Mouse (Mus musculus) left cerebral cortex, postnatal 4 days (tissue): ENCODE measurements around the gene Gm14862. TPM values are rescaled to one million over a fixed set of nuclear protein-coding genes. Genes with fewer than 3 reads are reported as not detected.

Source experiments
- DNase-seq: peaks from one replicate; pipeline ENCODE4 v3.0.0-alpha.2; 2022
- intact Hi-C: fragments of 180-260 bp; cut with DNase I; formaldehyde crosslinking; loops from one replicate; pipeline ENCODE4 v1.15.1; 2025
- total RNA-seq, 2 experiments: library from RNA; stranded (reverse); gene quantifications; 2 replicates each; pipeline ENCODE4 v1.2.3; 2021

Gm14862 gene
- total RNA-seq, 2 experiments from 2014 or later: not detected

DNA sequence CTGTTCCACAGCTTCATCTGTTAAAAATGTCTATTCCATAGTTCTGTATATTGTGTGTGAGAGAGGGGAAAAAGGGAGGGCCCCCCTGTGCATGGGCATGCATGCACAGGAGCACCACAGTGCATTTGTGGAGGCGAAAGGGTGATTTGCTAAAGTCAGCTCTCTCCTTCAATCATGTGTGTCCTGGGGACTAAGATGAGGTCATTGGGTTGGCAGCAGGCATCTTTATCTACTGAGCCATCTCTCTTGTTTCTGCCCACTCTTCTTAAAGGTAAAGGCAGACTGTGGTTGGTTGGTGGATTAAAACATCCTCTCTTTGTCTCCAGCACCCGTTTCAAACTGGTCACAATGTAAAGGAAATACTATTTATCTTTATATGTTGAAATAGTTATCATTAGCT is 29.6 kb downstream of the Gm14862 start:
- intact Hi-C loops: no loop called here
- no peak for DNase-seq

DNA sequence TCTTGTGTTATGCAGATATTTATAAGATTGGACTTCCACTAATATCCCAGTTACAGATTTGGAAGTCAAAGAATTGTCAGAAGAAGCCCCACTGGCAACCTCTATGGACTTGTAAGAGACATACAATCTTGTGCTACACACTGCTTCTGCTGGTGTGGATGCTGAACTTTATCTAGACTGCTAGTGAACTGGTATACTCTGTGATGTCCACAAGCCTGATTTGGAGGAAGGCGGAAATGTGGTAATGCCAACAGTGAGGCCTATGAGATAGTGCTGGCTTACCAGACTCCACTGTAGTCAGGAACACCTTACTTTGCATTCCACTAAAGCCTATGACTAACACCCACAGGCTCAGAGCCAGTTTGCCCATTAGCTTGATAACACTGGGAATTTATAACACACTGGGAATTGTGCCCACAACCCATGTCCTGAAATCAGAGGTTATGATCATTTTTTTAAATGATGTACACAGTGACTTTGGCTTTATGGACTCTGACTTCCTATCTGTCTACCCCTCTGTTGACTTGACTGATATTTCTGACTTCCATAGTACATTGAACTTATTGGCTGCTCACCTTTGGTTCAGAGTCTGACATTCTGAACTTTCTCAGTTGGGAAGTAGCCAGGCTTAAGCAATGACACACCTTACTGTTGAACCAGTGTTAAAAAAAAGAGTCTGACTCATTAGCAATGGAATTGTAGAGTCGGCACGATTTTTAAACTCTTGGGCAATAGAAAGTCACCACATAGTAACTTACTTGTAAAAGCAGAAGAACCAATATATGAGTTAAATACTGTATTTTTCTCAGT is 34.1 kb downstream of the Gm14862 start:
- DNase-seq: no peak
- intact Hi-C loops: no loop called here

DNA sequence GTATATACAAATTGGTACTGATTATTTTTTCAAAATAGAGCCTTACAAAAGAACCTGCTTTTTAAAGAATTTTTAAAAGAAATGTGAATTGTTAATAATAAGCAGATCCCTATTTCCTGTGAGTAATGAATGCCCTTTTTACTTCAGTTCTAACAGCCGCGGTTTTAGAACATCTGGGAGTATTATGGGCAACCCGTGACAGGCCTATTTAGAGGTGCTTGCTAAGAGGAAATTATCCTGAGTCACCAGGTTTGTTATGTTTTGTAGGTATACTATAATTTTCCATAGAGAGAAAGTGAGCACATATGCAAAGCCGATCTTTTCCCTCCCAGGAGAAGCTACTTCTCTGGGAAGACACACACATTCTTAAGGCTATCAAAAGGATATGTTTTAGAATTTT is 35.0 kb downstream of the Gm14862 start:
- intact Hi-C loops: no loop called here
- no peak for DNase-seq

DNA sequence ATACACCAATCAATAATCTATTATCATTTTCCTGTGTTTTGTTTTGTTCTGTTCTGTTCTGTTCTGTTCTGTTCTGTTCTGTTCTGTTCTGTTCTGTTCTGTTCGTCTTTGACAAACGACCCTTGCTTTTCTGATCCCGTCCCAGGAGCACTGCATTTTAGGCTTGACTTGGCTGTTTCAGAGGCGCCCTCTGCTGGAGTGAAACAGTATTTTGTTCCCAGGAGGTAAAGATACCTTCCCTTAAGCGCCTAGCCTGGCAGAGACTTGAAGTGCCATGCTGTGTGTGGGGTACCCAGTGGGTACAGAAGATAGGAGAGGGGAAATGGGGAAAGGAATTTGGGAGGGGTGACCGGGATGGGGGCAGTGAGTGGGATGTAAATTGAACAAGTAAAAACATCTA is 35.5 kb downstream of the Gm14862 start:
- DNase-seq: peak; percentile 45
- intact Hi-C loops: no loop called here

DNA sequence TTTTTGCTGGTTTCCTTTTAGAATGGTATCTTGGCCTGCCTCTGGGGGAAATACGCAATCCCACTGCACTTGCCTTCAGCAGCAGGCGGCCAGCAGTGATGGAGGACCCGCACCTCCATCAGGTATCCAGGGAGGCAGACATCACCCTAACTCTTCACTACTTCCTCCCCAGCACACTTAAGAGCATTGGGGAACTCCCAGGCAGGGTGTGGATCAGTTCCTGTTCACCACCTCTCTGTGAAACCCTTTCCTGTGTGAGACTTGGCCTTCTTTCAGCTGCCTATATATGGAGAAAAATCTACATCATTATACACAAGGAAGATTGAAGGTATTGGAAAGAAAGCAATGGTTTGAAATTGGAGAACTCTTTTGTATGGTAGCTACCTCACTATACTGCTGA is 37.1 kb downstream of the Gm14862 start:
- intact Hi-C loops: no loop called here
- no peak for DNase-seq

DNA sequence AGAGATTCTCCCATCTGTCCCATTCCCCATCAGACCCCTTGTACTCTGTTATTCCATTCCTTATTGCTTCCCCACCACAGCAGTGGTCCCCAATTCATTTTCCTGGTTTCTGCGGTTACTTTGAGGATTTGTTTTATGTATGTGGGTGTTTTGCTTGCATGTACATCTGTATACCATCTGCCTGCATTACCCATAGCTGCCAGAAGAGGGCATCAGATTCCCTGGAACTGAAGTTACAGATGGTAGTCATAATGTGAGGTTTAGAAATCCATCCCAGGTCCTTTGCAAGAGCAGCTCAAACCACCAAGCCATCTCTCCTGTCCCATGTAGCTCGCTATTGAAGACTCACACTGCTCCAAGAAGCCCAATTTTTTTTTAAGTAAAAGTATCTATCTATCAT is 40.5 kb downstream of the Gm14862 start:
- intact Hi-C loops: no loop called here

DNA sequence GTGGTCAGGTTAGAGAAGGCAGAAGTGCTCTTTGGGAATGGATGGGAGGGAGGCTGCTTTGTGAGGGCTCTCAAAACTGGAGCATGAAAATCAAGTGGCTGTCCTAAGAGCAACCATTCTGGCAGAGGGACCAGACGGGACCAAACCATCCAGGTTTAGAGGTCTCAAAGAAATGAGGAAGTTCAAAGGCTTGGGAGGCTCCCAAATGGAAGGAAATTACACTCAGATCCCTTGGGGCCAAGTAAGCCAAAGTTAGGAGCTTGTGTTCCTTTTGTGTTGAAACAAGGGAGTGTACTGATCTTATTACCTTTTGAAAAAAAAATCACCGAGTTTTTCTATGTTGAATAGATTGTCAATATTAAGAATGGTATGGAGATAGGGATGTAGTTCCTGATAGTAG is 51.6 kb downstream of the Gm14862 start:
- intact Hi-C loops: loop anchor here (10.0 kb wide), 1 partner anchor 860 kb away; no protein-coding TSS in a partner anchor
- DNase-seq: no peak

More for the DNA sequence above, 40.5 kb downstream of the Gm14862 start:
- DNase-seq: peak; percentile 3

DNA sequence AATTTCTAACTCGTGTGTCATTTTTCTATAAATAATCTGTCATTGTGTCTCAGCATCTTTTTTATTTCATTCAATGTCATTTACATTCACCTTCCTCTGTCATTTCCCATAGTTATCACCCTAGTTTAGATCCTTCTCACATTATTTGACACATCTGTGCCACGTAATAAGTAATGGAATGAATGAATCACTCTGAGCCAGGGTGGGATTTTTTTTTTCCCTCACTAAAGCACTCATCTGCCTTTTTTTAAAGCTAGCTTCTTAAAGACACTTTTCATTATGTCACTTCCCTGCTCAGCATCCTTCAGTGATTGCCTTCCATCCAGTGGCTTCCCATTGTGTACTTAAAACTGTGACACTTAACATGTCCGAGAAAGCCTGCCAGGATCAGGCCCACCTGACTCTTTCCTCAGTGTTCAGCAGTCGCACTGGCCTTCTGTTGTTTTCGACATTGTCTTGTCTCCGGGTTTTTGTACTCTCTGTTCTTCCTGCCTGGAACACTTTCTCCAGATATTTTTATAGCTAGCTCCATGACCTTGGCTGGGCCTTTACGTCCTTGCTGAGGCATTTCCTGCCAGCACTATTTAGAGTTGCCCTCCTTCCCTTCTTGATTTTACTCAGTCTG is 53.8 kb downstream of the Gm14862 start:
- no peak for DNase-seq
- intact Hi-C loops: loop anchor here (10.0 kb wide), 1 partner anchor 862 kb away; no protein-coding TSS in a partner anchor

DNA sequence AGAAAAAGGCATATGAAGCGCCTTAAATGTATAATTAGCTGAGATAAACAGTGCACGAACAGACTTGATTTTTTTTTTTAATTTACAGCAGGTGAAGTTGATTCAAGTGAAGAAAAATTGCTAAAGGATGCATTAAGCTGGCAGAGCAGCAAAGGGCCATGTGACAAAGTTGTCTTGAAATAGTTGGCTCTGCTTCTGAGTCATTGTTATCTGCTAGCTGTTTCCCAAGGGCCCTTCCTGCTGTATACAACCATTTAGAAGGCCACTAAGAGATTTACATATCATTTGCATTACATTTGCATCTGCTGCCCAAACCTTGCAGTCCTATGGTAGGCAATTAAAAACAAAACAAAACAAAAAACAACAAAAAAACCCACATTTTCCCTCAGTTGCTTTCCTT is 54.7 kb downstream of the Gm14862 start:
- intact Hi-C loops: loop anchor here (10.0 kb wide), 1 partner anchor 863 kb away; no protein-coding TSS in a partner anchor

More for the DNA sequence above, 54.7 kb downstream of the Gm14862 start:
- DNase-seq: no peak

Other genes starting within 250 kb of the Gm14862 start
- not detected for gene Fthl17e, start 223.4 kb downstream of the Gm14862 start, total RNA-seq
- gene Fthl17f, start 193.9 kb downstream of the Gm14862 start, total RNA-seq: not detected
- not detected for gene 4930402K13Rik, start 152.3 kb downstream of the Gm14862 start, total RNA-seq
- gene Lancl3, start 57.0 kb downstream of the Gm14862 start, total RNA-seq: 10 to 100 TPM; 11.9 to 15.7 TPM
- gene Xk, start 15.9 kb upstream of the Gm14862 start, total RNA-seq: 10 to 100 TPM; 12.0 to 13.2 TPM
- 1 to 10 TPM in 1 of 2 experiments, not detected in 1; 1.2 TPM for gene H2al1m, start 26.9 kb upstream of the Gm14862 start, total RNA-seq
- gene H2al1k, start 93.7 kb upstream of the Gm14862 start, total RNA-seq: under 1 TPM in 1 of 2 experiments, not detected in 1; 0.86 TPM
- gene Cybb, start 230.9 kb upstream of the Gm14862 start, total RNA-seq: 1 to 10 TPM; 1.1 to 1.6 TPM